Mouse (Mus musculus) cerebellum, postnatal 36 days (tissue): ENCODE results near the gene Pdia5.

ENCODE experiments used
- DNase-seq, 2 experiments: peaks; one replicate each; pipeline ENCODE4 v3.0.0; 2021 to 2022; ENCODE audit warnings: mixed read lengths in 2 of 2

The Pdia5 gene

GRCm38 (mm10) chr16:35431608-35432007, 59.1 kb downstream of the Pdia5 start:
- DNase-seq, result no peak

GRCm38 (mm10) chr16:35424926-35425325, 65.7 kb downstream of the Pdia5 start:
- no peak for DNase-seq

DNA sequence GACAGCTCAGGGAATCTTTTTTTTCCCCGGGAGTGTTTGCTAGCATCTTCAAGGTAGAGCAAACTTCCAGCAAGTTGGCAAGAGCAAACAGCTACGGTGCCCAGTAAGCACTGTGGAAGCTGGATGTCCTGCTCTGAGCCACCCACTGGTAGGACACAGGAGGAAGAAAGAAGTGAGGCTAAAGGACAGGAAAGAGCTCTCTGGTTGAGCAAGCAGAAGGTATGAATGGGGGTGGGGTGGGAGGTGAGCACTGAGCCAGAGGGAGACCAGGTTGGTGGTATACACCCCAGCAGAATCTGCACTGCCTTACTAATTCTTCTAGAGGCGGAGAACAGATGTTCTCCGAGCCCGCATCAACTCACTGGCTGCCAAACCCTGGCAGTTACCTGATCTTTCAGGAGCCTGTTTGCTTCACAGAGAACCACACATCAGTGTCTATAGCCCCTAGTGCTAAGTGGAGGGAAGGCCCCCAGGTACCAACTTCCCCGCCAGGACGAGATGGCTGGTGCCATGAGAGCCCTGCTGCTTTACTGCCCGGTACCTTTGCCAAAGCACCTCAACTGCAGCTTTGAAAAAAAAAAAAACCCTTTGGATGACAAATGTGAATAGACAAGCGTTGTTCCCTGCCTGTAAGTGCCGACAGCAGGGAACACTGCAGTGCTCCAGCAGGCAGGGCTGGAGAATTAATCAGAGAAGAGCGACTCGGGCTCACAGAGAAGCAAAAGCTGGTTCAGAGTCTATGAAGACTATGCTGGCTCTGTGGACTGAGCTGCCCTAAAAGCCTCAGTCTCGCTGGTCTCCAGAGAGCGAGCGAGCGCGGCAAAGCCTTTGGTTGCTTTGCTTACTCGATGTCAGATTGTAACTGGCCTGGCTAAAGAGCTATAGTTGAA, 67.2 kb downstream of the Pdia5 start:
- DNase-seq, result peak; percentile 17 to 20

DNA sequence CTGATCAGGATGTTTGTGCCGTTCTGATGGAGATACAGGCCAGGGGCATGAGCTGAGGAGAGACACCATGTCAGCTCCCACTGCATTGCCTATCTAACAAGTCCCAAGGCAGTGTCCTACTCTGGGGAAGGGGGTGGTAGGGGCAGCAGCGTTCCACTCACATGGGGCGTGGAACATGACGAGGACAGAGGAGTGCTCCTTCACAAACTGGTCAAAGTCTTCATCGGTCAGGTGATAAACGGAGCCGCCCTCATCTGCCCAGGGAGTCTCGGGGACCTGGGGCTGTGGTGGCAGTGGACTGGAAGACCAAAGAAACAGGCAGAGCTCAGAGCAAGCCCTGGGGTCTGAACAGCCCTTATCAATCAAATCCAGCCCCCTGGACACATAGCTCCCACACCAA, 68.0 kb downstream of the Pdia5 start:
- DNase-seq, result no peak

DNA sequence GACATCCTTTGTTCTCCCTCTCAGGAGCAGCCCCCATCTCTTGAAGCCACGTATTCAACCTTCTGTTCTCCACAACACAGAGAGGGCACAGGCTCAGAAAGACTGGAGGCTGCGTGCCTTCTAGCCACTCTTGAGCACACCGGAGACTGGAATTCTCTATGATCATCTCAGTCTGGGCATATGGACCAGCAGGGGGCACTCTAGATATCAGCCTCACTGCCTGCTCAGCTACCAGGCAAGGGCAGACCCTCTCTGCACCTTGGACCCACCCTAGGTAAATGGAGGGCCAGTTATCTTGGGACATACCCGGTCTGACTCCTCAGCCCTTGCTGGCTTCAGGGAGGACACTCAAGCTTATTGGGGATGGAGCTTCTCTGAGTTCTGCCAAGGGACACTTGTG, 68.5 kb downstream of the Pdia5 start:
- DNase-seq, result peak; percentile 19 to 32

GRCm38 (mm10) chr16:35414616-35415015, 76.1 kb downstream of the Pdia5 start:
- no peak for DNase-seq

- DNase-seq, result no peak
Measured at GRCm38 (mm10) chr16:35406706-35407105, 84.0 kb downstream of the Pdia5 start.

GRCm38 (mm10) chr16:35406166-35406565, 84.5 kb downstream of the Pdia5 start:
- no peak for DNase-seq

DNA sequence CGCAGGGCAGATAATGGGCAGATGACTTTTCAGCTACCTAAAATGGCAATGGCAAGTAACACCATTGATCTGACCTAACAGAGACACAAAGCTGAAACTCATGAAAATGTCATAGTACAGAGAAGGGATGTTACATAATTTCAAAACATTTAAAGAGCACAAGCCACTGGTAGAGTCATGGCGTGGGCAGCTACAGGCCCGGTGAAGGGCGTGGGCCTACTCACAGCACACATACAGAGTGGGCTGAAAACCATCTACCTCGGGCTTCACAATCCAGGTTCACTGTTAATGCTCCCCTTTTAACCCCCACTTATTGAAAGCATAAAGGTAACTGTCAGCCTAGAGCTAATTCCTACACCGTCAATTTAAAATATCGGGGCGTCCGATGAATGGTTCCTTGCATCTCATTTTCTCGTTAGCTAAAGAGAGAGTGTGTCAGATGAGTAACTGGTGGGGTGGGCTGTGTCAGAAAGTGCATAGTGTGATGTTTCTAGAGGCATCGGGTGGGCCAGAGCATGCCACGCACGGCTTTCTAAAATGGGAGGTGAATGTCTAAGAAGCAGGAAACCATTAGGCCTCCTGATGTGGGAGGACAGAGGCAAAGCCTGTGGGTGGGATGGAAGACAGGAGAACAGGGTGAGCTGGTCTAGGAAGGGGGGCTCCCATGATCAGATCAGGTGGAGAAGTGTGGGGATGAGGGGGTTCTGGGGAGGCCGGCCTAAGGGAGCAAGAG, 85.2 kb downstream of the Pdia5 start:
- no peak for DNase-seq

- no peak for DNase-seq
Measured at GRCm38 (mm10) chr16:35404864-35405263, 85.8 kb downstream of the Pdia5 start.

DNA sequence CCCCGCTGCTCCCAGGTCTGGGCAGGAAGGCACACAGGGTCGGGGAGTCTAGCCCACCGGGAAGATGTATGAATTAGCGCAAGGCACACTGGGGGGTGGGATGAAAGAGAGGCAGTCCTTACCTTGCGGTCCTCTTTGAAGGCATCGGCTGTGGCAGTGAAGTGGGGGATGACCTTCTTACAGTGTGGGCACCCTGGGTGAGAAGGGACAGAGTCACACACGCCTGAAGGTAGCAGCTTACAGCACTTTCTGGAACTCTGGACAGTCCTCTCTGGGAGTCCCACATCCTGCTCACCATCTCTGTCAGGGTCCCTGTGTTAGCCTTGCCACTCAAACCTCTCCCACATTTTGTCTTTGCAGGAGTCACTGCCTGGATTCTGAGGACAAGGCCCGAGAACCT, 86.8 kb downstream of the Pdia5 start:
- no peak for DNase-seq

- no peak for DNase-seq
Measured at GRCm38 (mm10) chr16:35403356-35403755, 87.3 kb downstream of the Pdia5 start.

DNA sequence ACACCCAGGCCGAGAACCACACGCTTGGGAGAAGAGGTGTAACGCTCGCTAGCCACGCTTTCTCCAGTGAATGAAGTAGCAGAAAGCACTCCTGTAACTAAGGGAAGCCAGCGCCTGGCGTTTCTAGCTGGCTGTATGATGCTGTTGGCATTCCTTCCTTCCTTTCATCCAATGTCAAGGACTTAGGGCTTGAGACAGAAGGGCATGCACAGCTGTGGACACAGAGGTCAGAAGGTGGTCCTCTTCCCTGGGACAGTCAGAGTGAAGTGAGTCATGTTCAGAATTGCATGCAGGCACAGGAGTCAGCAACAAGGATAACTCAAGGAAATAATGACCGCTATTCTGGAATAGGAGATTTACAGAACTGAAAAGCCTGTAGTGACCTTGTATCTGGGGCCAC, 97.9 kb downstream of the Pdia5 start:
- DNase-seq, result no peak

DNA sequence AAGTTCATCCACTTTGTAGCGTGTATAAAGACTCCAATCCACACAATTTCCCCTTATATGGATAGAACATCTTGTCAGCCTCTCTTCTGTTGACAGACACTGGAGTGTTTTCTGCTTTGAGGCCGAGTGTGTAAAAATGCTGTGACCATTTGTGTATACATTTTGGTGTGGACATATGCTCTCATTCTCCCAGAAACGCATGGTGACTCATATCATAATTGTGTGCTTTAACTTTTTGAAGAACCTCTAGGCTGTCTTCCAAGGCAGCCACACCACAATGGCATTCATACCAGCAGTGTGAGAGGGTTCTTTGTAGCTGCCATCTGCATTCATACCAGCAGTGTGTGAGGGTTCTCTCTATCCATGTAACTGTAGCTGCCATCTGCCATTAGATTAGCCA, 105.0 kb downstream of the Pdia5 start:
- no peak for DNase-seq

DNA sequence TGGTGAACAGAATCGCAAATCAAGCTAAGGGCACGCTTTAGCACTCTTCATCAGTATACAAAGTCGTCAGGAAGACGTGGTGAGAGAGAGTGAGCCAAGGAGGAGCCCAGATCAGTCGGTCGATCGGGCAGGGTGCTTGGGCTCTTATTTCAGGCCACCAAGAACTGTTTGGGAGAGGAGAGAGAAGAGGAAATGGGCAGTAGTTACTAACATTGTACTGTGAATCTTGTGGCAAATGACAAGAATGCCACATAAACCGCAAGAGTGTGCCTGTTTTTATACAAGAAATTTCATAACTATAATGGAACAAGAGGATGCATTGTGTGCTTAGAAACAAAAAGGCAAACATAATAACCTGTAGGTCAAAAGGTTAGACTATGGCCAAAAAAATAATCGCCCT, 110.6 kb downstream of the Pdia5 start:
- no peak for DNase-seq

- no peak for DNase-seq
Measured at GRCm38 (mm10) chr16:35379344-35379743, 111.3 kb downstream of the Pdia5 start.

DNA sequence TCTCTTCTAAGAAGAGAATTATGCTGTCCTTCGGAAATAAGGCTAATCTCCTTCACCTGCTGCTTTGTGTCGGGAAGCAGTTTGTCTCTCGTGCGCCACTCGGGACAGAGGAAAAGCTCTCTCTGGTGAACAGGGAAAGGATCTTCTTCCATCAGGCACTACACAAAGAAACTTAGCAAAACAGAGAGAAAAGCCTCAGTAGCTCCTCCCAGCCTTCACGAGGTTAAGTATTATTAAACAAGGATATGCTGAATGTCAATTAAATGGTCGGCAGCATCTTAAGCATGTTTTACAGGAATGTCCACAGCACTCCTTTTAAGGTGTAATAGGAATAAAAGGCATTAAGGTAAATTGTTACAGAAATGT, 126.6 kb downstream of the Pdia5 start:
- no peak for DNase-seq

DNA sequence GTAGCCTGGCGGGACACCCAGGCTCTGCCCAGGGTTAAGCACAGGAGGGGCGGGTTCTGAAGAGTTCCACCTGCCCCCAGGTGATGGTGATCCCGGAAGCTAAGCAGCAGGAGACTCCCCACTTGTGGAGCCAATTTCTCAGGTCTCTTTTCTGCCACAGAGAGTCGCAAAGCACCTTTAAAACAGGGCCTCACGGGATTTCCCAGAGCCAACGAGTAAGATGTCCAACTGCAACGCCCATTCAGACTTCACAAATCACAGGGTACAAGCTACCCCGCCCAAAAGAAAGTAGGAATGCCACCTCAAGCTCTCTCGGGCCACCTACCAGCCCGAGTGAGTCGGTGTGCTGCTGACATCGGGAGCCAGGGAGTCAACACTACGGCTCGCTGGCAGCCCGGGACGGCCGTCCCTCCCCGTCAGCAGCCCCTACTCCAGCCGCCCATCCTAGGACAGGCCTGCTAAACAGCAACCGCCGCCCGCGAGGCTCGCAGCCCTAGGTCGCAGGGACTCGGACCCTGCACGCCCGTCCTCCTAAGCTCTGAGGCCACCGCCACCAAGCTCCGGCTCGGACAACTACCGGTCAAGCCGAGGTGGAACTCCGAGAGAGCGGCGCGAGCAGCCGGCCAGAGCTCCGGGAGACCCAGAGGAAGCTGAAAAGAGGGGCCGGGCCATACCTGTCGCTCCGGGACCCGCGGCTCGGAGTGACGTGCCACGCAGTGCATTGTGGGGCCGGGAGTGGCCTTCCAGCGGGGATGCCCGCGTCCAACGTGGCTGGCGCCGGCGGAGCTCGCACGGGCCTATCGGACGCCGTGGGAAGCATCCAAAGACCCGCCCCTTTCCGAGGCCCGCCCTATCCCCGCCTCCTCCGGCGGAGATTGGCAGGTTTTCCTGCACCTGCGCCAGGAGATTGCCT, 127.3 kb downstream of the Pdia5 start, which contains the start of gene Sec22a:
TSS of gene Sec22a (minus strand) at position 769 of the 913 bp plus-strand sequence.
- DNase-seq, result peak; percentile 92 to 96

GRCm38 (mm10) chr16:35362221-35362620, 128.5 kb downstream of the Pdia5 start:
- DNase-seq, result no peak

DNA sequence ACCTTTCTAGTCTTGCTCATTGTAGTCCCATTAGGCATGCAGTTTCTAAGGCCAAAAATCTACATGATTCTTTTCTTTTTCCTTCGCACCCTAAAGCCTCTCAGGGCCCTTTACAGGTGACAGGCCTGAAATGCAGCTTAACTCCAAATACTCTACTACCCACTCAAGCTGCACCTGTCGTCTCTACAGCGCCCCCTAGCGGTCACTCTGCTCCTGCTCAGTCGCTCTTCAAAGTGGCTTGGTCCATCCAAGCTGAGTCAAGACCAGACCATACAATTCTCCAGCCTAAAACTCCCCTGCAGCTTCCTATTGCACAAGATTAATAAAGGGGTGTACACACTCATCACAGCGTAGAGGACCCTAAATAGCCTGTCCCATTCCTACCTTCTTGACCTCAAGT, 130.1 kb downstream of the Pdia5 start:
- DNase-seq, result peak; percentile 51 to 59

DNA sequence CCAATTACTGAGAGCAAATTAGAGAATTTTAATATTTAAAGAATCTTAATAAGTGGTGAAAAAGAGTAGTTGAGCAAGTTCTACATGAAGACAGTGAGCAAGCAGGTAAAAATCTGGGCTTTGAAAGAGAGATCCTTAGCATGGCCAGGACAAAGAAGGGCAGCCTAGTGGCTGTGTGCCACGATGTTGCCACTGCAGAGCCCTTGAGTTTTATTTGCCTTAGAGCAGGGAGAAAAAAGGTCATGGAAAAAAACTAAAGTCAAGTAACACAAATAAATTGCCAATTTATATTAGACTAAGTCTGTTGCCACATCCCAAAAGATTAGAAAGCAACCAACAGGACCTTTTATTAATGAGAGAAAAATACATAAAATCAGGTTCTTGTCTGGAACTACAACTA, 133.2 kb downstream of the Pdia5 start:
- no peak for DNase-seq
